Mouse (Mus musculus) megakaryocyte, adult 5-6 weeks (primary cell): Measurements from ENCODE around the gene Foxe3. TPM values are rescaled to one million over a fixed set of nuclear protein-coding genes. Genes with fewer than 3 reads are reported as not detected.
"Not testable (repeated sequence)": the region's sequence is repeated elsewhere in the genome, so short reads cannot be mapped to it uniquely, and the experiment has no call there.

ENCODE experiments used
- ATAC-seq: 2 replicates; pipeline ENCODE4 v1.8.0; 2016; ENCODE audit warnings: mild to moderate bottlenecking, inconsistent platforms; ENCODE audit not compliant: poor library complexity, severe bottlenecking
- total RNA-seq, 2 experiments: library from RNA; stranded (forward) in 1 of 2; stranded (reverse) in 1 of 2; fragments of 153-499, 151-499 nt in 1 of 2; fragments of 221-1000, 200-1000 nt in 1 of 2; gene quantifications; 2 replicates each; pipeline versions ENCODE4 v1.2.3 to v1.2.4; 2015 to 2017

Foxe3 gene
- not detected in 2 replicates for total RNA-seq (2015)
- total RNA-seq (2017), result not detected in 2 replicates

DNA sequence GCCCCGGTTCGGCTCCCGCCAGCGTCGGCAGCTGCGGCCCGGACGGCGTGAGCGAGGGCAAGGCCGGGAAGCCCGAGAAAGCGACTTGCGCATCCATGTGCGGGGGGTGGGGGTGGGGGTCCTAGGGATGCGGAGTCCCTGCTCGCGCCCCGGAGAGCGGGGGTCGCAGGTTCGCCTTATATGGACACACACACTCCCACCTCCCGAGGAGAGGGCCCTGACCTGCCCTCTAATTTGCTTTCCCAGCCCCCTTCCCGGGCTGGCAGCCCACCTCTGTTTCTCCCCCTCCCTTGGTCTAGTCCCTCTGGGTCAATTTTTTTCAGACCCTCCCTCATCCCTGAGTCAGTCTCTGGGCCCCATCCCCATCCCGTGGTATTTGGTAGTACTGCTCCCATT is at the start of gene Foxe3:
Foxe3 (minus strand) TSS at position 97 of the 396 bp plus-strand sequence.
- no peak for ATAC-seq

DNA sequence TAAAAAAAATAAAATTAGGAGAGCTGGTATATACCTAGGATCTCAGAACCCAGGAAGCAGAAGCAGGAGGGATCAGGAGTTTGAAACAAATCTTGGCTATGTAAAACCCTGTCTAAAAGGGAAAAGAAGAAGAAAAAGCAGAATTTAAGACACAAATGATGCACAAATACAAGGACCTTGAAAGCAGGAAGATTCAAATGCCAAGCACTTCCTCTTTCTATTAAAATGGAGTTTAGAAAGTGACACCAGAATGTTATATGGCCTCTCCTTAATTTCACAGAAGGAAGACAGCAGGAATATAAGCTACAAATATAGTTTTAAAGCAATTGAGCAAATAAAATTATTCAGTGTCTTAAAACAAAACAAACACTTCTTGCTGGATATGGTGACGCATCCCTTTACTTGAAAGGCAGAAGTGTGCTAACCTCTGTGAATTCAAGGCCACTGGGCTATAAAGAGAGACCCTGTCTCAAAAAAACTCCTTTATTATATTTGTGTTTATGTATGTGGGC is 47.5 kb upstream of the Foxe3 start:
- ATAC-seq, result peak; percentile 75

DNA sequence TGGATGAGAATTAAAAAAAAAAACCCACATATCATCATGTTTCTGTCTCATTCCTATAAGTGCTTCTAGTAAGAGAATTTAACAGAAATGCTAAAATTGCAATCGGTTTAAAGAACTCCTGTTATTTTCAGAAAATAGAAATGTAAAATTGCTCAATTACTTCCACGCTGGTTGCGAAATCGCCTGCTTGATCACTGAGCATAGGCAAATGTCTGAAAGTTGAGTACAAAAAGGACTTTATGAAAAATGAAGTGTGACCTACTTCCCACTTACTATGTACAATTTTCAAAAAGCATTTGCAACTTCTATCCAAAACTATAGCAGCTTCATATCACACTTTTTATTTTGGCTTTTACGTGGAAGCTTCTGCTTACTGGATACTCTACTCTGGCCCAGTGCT is 44.9 kb upstream of the Foxe3 start:
- peak; percentile 57 for ATAC-seq

DNA sequence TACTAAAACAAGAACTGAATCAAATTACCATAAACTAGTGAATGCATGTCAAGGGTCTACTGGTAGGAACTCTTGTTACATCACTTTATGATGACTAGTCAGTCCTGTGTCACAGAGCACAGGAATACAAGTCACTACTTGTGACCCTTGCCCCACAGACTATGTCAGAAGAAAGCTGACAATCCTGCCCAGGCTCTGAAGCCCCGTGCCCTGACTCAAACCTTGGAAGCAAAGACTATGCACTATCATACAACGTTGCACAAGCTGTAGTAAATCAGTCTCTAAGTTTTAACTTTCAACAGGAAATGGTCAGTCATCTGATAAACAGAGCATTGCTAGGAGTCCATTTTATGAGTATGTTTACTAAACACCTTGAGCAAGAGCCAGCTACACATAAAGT is 35.1 kb upstream of the Foxe3 start:
- ATAC-seq, result not testable (repeated sequence)

DNA sequence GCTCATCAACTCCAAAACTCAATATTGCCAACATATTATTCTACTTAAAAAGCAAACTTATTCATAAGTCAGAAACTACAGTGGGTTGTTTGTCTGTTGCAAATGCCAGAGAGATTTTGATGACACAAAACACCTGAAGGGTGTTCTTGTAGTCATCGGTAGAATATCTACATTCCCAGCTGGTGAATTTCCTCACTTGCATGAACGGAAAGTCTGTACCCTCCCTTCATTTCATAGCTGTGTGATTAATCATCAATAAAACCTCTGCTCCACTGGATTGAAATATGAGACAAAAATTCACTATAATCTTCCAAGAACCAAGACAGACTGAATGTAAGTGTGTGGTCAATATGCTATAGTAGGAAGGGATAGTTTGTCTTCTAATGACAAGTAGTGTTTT is 33.7 kb upstream of the Foxe3 start:
- ATAC-seq, result no peak

DNA sequence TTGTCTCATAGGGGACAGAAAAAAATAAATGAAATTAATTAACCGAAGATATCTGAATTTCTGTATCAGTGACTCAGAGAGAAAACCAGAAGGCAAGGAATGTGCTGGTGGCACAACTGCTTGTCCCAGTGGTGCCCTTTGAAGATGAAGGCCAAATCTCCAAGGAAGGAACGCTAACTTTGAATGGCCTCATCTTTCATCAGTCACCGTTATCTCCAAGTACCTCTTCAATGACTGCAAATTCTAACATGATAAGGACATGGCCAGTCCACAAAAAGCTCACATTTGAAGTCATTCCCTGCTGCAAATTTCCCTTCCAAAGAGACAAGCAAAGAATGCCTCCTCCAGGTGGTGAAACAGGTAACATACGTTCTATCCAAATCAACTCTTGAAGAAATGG is 33.0 kb upstream of the Foxe3 start:
- ATAC-seq, result no peak

DNA sequence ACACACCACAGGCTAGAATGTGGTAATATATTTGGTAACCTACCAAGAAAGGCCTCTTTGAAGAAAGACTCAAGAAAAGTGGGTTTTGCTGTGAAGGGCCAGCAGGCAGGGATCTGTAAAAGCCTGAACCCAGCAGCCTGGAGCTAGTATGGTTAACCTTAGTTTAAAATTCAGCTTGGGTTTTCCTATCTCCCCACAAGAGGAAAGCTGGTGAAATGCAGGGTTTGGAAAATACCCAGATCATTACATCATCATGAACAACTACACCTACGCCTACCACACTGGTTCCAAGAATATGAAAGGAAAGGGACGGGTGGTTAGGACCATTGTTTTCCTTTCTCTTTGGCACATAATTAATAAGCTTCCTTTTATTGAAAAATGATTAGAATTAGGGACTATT is 32.4 kb upstream of the Foxe3 start:
- no peak for ATAC-seq

DNA sequence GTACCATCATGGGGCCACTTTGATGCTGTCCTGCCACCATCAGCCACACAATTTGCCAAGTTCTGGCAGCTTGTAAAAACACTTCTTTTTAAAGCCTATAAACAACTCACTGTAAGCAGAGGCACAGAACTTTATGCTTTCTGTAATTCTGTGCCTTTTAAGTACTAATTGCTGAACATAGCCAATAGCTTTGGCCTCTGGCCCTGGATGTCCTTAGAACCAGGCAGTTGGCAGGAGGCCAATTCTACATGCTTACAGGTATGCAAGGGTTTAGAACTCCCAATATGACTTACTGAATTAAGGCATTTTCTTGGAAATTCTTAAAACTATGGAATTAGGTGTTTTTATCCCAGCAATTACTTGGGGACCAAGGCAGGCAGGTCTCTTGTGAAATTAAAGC is 31.6 kb upstream of the Foxe3 start:
- ATAC-seq, result no peak

DNA sequence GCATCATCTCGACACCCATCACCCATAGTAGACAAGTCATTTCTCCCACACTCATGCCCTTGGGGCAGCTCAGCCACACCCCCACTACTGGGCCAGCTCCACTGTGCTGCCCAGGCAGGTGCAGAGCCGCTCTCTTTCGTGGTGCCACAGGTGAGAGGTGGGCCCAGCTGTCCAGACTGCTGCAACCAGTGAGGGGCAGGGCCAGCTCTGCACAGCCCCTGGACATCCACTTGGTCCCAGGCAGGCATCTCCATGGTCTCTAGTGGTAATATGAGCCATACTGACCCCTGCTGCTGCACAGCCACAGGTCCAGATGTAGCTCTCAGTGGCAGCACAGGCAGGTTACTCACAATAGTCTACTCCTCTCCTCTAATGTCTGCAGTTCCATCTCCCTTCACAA is 27.4 kb upstream of the Foxe3 start:
- ATAC-seq, result no peak

DNA sequence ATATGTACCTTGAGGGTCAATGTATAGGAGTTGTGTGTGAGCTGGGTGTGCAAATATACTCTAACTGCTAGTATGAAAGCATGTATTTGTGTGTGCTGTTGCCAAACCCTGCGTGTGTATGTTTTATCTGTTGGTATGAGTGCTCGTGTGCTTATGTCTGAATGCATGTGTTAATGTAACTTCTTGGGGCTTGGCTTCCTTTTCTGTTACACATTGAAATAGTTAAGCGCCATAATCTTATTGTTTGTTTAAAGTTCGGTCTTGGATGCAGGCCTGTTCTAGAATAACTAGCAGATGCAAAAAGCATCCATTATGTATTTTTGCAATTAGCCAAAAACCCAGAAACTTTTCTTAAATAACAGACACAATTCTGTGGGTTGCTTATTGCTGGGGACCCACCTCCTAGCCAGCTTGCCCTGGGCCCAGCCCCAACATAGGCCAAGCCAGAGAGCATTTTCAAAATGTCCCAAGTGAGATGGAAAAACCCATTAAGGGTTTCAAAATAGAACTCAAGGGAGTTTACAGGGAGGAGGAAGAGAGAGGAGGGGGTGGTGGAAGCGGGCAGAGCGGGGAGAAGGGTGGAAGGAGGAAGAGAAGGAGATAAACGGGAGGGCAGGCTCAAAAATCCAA is 22.2 kb upstream of the Foxe3 start:
- ATAC-seq, result peak; percentile 13; the same call in 1 of the 2 replicates

DNA sequence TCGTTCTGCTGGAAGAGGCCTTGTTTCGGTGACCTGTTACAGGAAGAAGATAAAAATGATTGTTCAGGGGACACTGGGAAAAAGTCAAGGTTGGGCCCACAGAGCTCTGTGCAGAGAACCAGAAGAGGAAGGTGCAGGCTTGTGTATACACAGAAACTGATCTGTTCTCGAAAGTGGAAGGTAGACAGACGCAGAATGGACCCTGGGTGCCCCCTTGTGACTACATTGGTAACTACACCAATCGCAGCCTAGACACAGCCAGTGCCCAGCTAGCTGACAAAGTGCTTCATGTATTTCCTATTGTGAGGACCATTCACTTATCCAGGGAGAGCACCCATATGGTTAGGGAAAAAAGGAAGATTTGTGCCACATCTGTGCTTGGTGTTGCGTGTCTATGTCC is 21.6 kb upstream of the Foxe3 start:
- peak; percentile 98 for ATAC-seq

DNA sequence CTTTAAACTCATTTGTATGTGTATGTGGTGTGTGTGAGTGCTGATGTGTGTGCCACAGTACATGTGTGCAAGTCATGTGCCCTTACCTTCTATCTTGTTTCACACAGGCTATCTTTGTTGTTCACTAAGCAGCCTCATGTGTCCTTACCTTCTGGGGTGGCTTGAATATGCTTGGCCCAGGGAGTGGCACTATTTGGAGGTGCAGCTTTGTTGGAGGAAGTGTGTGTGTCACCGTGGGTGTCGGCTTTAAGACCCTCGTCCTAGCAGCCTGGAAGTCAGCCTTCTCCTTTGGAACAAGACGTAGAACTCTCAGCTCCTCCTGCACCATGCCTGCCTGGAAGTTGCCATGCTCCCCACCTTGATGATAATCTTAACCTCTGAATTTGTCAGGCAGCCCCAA is 20.6 kb upstream of the Foxe3 start:
- no peak for ATAC-seq

DNA sequence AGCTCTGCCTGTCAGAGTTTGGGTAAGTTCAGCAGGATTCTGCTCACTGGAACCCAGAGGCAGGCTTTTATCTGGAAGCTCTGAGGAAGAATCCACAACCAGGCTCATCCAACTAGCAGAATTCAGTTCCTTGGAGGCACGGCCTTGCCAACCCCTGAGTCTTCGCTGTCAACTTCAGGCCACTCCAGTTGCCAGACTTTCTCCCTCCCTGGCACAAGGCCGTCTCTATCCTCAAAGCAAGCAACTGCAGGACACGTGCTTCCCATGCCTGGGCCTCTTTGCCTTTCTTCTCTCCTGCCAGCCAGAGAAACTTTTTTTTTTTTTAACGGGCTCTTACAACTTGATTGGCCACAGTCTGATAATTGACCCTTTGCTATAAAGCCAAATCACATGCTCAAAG is 19.2 kb upstream of the Foxe3 start:
- ATAC-seq, result no peak

DNA sequence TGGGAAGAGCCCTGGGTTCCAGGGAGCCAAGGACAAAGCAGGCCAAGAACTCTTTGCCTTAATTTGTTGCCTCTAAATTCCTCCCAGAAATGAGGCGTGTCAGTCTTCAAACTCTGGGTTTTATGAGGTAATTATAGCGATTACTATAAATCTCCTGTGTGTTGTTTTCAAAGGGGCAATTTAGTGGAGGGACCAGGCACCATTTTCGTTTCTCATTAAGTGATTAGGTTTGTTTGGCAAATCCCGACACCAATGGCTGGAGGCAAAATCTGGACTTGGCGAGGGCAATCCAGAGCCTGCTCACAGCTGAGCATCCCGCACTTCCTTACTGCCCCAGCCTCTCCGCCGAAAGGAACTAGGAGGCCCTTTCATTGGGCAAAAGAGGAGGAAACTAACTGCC is 16.8 kb upstream of the Foxe3 start:
- ATAC-seq, result no peak

DNA sequence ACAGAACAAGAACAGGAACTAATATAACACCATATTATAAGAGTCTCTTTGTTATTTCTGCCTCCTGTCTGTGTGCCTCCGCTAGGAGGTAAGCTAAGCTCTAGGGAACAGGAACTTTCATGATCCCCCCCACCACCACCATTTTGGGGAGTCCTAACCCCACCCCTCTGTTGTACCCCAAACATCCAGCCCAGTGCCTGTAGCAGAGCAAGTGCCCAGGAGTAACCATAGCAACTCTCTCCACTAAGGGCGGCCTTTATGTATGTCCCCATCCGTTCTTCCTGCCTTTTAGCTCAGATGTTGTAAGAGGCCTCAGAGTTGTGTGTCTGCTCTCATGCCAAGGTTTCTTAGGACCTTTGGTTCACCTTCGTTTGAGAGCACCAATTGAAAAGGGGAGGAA is 16.3 kb upstream of the Foxe3 start:
- 0 out of 2 replicates have a peak, but pooled peaks have one; percentile 26 for ATAC-seq

DNA sequence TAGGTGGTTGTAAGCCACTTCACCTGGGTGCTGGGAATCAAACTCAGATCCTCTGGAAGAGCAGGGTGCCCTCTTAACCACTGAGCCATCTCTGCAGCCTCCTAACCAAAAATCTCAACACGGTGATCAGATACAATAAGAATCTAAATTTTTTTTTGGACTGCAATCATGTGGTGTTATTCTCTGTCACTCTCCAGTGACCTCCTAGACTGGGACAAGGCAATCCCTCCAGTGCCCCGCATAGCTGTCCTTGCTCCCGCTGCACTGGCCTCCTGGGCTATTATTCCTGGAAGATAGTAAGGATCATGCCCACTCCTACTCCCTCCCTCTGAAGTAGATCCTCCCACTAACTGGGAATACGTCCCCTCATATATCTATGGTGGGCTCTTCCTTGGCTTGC is 15.5 kb upstream of the Foxe3 start:
- ATAC-seq, result no peak

DNA sequence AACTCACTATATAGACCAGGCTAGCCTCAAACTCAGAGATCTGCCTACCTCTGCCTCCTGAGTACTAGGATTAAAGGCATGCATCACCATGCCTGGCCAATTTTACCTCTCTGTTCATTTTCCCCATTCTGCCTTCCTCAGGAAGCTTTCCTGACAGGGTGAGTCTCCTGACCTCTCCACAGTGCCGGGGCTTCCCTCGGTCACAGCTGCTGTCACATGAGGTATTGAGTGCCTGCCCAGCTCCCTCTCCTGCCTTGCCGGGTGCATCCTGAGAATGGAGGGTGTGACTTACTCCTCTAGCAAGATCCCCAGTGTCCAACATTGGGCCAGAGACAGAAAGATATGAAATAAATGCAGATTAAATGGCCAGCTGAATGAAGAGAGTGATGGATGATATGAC is 12.4 kb upstream of the Foxe3 start:
- no peak for ATAC-seq

DNA sequence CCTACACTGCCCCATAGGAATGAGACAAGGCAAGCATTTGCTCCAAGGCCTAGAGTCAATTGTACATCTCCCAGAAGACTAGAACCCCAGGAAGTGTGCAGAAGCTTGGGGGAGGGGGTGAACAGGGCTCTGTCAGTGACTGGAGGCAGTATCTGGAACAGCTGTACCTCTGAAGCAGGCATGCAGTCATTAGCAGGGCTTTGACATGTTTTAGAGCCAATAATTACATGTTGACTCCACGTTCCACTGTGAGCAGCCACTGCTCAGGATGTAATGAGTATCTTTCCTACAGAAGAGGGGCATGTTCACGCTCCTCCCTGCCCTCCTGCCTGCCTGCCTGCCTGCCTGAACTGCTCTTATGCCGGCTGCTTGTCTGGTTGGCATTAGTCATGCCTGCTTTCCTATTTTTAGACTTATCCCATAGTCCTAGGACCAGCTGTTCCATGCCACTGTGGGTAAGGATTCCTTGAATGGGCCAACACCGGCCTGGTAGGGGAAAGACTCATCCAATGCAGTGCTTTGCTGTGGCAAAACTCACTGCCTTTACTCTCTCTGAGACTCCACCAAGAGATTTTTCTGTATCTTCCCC is 11.7 kb upstream of the Foxe3 start:
- no peak for ATAC-seq

DNA sequence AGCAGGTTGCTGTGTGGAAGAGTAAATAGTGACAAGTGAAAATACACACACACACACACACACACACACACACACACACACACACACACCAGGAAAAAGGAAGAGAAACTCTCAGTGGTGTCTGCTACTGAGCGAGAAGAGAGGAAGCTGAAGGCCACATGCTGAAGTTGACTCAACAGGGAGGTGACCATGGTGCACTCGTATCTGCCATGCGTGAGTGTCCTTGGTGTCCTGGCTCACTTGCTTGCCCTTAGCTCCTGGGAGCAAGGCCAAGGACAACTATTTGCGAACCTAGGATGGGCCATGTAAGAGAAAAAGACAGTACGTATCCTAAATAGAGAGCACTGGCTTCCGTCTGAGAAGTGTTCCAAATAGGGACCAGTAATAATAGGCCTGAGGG is 8.4 kb upstream of the Foxe3 start:
- peak; percentile 97 for ATAC-seq

DNA sequence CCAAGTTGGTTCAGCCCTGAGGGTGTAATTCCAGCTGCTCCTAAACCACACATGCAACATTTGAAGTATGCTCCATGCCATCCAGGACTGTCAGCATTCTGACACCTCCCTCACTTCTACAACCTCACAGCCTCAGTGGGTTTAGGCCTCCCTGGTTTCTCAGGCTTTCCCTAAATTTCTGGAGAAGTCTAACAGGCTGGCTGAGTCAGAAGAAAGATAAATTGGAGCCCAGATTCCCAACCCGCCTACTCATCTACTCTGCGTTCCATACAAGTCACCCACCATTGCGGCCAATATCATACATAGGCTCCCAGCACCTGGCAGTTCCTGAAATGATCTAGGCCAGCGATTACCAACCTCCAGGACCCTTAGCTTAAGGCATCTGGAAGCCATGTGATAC is 6.9 kb upstream of the Foxe3 start:
- ATAC-seq, result no peak

DNA sequence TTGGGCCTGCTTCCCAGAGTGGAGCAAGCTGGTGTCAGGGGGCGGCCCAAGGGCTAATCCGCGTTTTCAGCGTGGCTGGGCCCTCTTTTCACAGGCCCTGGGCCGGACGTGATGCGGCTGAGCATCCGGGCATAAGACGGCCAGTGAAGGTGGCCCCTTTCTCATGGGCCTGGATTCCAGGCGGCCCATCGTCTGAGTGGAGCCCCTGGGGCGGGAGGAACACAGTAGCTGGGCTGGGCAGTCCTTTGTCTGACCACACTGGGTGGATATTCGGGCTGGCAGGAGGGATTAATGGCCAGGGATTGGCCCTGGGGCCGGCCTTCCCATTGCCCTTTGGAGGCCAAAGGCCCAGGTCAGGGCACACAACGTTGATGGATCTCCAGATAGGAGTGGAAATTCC is 3.3 kb upstream of the Foxe3 start:
- no peak for ATAC-seq

DNA sequence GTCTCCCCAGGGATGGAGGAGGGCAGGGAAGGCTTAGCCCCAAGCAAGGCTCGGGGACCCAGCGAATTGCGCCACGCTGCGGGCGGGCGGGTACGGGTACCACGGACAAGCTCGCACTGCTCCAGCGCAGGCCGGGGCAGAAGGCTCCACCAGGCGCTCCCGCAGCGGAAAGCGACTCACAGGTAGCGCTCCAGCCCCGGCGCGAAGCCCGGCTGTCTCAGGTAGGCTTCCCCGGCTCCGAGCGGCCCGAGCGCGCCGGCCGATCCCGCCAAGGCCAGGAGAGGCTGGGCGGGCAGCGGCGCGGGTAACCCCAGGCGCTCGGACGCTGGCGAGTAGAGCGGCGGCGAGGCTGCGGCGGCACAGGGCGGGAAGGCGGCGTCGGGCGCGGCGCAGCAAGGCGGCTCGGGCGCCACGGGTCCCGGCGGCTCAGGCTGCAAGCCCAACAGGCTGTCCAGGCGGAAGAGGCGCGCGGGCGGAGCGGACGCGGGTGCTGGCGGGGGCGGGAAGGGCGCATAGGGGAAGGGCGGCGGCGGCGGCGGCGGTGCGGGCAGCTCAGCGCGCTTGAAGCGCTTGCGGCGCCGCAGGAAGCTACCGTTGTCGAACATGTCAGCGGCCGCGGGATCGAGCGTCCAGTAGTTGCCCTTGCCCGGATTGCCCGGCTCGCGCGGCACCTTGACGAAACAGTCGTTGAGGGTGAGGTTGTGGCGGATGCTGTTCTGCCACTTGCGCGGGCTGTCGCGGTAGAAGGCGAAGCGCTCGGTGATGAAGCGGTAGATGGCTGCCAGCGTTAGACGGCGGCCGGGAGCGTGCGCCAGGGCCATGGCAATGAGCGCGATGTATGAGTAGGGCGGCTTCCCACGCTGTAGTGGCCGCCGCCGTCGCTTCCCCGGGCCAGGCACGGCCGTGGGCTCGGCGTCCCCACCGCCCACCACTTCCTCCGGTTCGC is 569 bp downstream of the Foxe3 start:
- ATAC-seq, result peak; percentile 68
